Mouse (Mus musculus) kidney, adult 2 months (tissue): ENCODE results near the gene Tra2b. TPM values are rescaled to one million over a fixed set of nuclear protein-coding genes. Genes with fewer than 3 reads are reported as not detected.
A peak's percentile ranks its signal among the peaks of the same experiment; 100 is the strongest.

Experiments
- DNase-seq: peaks from one replicate; pipeline ENCODE4 v3.0.0; 2021
- H3K27ac ChIP-seq: fragments of 200-500 bp; 2 replicates; pipeline ENCODE4 v1.5.1; 2012; ENCODE audit warnings: low read depth, low read length, control low read depth, inconsistent platforms; ENCODE audit not compliant: insufficient read depth
- H3K27me3 ChIP-seq: fragments of 200-500 bp; replicated peaks from 2 replicates; pipeline ENCODE4 v1.6.1; 2012; ENCODE audit warnings: mild to moderate bottlenecking, moderate library complexity, low read length, inconsistent platforms; ENCODE audit not compliant: control insufficient read depth, insufficient read depth
- H3K36me3 ChIP-seq: fragments of 200-500 bp; 2 replicates; pipeline ENCODE4 v1.6.1; 2012; ENCODE audit warnings: mild to moderate bottlenecking, moderate library complexity, low read length, inconsistent platforms; ENCODE audit not compliant: control insufficient read depth, insufficient read depth
- H3K4me1 ChIP-seq: fragments of 200-500 bp; 2 replicates; pipeline ENCODE4 v1.6.1; 2011; ENCODE audit warnings: low read length; ENCODE audit not compliant: control insufficient read depth, insufficient read depth
- H3K4me3 ChIP-seq: fragments of 200-500 bp; 2 replicates; pipeline ENCODE4 v1.5.1; 2011; ENCODE audit warnings: mild to moderate bottlenecking, low read depth, low read length, control low read depth; ENCODE audit not compliant: insufficient read depth
- CTCF ChIP-seq: fragments of 200-500 bp; conservative IDR thresholded peaks from 2 replicates; pipeline ENCODE4 v1.5.1; 2011; ENCODE audit warnings: low read depth, mild to moderate bottlenecking, control low read depth, low read length, moderate library complexity, mixed read lengths; ENCODE audit not compliant: insufficient read depth, insufficient read length
- POLR2A ChIP-seq: fragments of 200-500 bp; IDR thresholded peaks from one replicate; pipeline ENCODE4 v1.6.1; 2011; ENCODE audit warnings: low read depth, low read length, control low read depth
- WGBS: fragments of 180-500 bp; shearing (Covaris S2); methylation state at CpG from one replicate; pipeline ENCODE4 v1.1.7; 2018; 5-methylcytosine and 5-hydroxymethylcytosine counted together
- polyA plus RNA-seq: library from polyadenylated mRNA; depleted of rRNA; stranded (reverse); fragments of >200 nt; gene quantifications from 2 replicates; pipeline ENCODE4 v1.2.3, GENCODE M21; 2012

Gene Tra2b
- polyA plus RNA-seq, 1 experiment = 29.1 TPM

DNA sequence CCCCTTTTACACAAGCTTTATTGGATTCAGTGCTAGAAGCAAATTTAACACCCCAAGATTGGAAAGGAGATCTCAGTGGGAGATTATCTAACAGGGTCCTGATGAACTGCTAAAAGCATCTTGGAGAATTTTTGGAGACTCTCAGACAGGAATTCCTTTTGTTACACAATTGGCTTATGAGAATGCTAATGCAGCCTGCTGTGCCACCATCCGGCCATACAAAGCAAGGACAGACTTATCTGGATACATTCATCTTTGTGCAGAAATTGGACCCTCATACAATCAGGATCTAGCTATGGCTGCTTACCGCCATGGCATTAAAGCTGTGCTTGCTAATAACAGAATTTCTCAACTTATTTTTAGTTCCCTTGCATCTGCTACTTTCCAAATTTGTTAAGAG is 23.8 kb upstream of the Tra2b start:
- no peak for TF ChIP-seq POLR2A
- no peak for TF ChIP-seq CTCF
- H3K4me3 ChIP-seq = no peak overlapping the region
- H3K27me3 ChIP-seq = no peaks in the 10 kb centered on the region
- H3K4me1 ChIP-seq = no peaks in the 10 kb centered on the region
- DNase-seq = no peak
- 79% methylated on average over 2 of the region's 2 CpGs for WGBS
- no peak overlapping the region for H3K27ac ChIP-seq
- H3K36me3 ChIP-seq = no peaks in the 10 kb centered on the region

DNA sequence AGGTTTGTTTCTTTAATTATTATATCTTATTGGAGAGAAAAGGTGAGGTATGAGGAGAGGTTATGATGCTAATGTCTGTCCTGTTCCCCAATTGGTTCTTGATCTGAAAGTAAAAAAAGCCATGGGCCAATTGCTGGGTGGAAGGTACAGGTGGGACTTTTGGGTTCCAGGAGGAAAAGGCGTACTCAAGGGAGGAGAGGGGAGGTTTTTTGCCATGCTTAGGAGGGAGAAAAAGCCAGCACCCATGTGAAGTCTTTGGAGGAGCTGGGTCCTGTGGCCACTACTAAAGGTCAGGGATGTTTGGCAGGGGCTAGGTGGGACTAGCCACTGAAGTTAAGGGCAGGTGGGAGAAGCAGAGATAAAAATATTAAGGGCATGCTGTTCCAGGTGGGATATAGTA is 21.2 kb upstream of the Tra2b start:
- WGBS = 100% methylated on average over 1 of the region's 1 CpGs
- DNase-seq = no peak

DNA sequence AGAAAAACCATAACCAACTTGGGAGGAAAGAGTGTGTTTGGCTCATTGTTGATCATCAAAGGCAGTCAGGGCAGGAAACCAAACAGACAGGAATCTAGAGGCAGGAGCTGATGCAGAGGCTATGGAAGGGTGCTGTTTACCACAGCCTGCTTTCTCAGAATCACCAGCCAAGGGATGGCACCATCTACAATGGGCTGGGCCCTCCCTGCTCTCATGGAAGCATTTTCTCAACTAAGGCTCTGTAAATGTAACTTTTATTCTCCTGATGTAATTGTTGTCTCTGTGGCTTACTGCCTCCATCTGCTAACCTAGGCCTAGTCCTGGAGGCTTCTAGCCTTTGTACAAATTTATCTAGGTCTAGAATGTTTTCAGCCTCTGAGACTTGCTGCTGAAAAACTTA is 10.7 kb upstream of the Tra2b start:
- Histone ChIP-seq H3K4me1 (no peaks in the 10 kb centered on the region), H3K4me3 (no peak overlapping the region), H3K27me3 (no peaks in the 10 kb centered on the region), H3K27ac (no peak overlapping the region), H3K36me3 (no peaks in the 10 kb centered on the region)
- DNase-seq = no peak
- no peak for TF ChIP-seq POLR2A

More for the DNA sequence above, 21.2 kb upstream of the Tra2b start:
- Histone ChIP-seq H3K36me3 (no peaks in the 10 kb centered on the region), H3K4me1 (no peaks in the 10 kb centered on the region), H3K4me3 (no peak overlapping the region), H3K27me3 (no peaks in the 10 kb centered on the region), H3K27ac (no peak overlapping the region)
- TF ChIP-seq POLR2A = no peak
- no peak for TF ChIP-seq CTCF

DNA sequence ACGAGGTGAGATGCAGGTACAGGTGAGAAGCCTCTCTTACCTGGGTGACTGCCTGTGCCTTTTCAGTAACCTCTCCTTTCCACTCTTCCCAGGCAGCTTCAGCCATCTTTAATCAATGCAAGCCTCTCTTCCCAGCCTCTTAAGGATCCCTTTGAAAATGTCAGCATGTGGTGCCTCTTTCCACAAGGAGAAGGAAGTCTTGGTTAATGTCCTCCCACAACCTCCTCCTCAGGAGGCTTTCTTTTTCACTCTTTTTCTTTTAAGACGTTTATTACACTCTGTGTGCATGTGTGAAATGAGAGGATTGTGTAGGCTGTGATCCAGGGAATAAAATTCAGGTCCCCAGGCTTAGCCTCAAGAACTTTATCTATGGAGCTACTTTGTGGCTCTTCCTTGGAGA is 9.3 kb upstream of the Tra2b start:
- TF ChIP-seq CTCF (no peak), POLR2A (no peak)
- 66% methylated on average over 2 of the region's 2 CpGs for whole genome bisulfite sequencing
- H3K36me3 ChIP-seq = no peaks in the 10 kb centered on the region
- H3K4me3 ChIP-seq = no peak overlapping the region
- no peak overlapping the region for H3K27ac ChIP-seq
- no peaks in the 10 kb centered on the region for H3K27me3 ChIP-seq
- no peaks in the 10 kb centered on the region for H3K4me1 ChIP-seq
- no peak for DNase-seq

DNA sequence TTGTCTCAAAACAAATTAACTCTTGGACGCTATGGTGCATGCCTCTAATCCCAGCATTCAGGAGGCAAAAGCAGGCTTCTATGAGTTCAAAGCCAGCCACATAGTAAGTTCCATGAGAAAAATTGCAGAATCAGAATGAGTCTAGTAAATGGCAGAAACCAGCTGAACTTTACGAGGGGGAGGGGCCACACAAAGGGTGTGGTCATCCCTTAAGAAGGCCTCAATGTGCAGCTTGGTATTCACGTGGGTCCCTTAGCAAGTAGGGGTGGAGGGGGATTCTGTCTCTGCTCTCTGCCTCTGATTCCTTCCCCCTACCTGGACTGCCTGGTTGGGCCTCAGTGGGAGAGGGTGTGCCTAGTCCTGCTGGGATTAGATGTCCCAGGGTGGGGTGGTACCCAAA is 4.7 kb upstream of the Tra2b start:
- WGBS = 71% methylated on average over 3 of the region's 3 CpGs
- peaks cover 4% of the 10 kb centered on the region; the same call in 1 of the 2 replicates for H3K4me1 ChIP-seq
- TF ChIP-seq CTCF (no peak), POLR2A (no peak)
- H3K4me3 ChIP-seq = no peak overlapping the region
- no peaks in the 10 kb centered on the region for H3K27me3 ChIP-seq
- H3K27ac ChIP-seq = no peak overlapping the region
- H3K36me3 ChIP-seq = no peaks in the 10 kb centered on the region
- no peak for DNase-seq

DNA sequence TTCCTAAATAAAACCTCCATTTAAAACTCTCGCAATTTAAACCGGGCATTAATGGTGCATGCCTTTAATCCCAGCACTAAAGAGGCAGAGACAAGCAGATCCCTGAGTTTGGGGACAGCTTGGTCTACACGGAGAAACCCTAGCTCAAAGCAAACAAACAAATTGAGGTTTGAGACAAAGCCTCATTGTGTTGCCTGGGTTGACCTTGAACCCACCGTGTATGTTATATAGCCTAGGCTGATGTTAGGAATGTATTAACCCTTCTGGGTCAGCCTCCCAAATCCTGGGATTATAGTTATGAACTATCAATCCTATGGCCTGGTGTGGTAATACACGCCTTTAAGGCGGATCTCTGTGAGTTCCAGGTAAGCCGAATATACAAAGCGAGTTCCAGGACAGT is 579 bp upstream of the Tra2b start:
- Histone ChIP-seq H3K27ac (no peak overlapping the region), H3K4me3 (no peak overlapping the region)

DNA sequence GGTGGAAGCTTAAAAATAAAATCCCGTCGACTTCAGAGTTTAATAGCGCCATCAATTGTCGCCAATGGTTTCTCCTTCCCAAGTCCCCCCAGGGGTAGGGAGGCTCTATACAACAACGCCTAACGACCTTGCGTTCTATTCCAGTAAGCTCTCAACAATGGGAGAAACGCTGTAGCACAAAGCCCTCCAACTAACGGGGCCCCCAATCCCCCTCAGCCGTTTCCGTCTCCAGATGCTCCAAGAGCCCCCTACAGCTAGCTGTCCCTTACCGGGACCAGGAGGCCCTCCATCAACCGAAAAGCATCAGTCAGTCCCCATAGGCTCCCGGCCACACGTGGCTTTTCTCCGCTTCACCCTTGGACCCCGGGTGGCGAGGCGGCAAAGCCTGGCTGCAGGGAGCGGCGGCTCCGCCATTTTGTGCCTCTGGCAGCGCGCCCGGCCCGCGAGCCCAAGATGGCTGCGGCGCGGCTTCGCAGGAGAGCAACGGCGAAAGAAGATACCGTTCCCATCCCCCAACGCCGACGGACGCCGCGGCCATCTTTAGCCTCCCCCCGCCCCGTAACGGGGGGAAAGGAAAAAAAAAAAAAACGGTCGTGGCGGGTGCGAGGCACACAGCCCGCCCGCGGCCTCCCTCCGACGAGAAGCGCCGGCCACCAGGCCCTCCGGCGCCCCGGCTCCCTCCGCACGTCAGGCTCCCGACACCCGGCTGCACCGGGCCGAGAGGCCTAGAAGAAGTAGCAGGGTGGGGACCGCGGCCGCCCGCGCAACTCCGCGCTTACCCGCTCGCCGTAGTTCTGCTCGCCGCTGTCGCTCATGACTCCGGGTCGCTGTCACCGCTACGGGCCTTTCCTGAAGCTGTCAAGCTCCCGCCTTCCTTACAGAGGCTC is 600 bp downstream of the Tra2b start:
- under 1% methylated on average over 80 of the region's 81 CpGs for WGBS

More for the DNA sequence above, 579 bp upstream of the Tra2b start:
- 35% methylated on average over 8 of the region's 8 CpGs for WGBS
- peaks cover 13% of the 10 kb centered on the region for H3K4me1 ChIP-seq
- DNase-seq = no peak
- no peaks in the 10 kb centered on the region for H3K36me3 ChIP-seq
- TF ChIP-seq POLR2A (no peak), CTCF (no peak)
- no peaks in the 10 kb centered on the region for H3K27me3 ChIP-seq

More for the DNA sequence above, 600 bp downstream of the Tra2b start:
- peak; percentile 89 for DNase-seq
- Histone ChIP-seq H3K4me1 (peaks cover 19% of the 10 kb centered on the region), H3K36me3 (no peaks in the 10 kb centered on the region), H3K4me3 (peak overlapping the region; percentile 99), H3K27me3 (no peaks in the 10 kb centered on the region), H3K27ac (peak overlapping the region; percentile 84)
- TF ChIP-seq CTCF = no peak
- no peak for TF ChIP-seq POLR2A
